Mouse (Mus musculus) mesoderm, embryonic 11.5 days (tissue): ENCODE results near the gene Kpna4.
"Not testable (repeated sequence)": the region's sequence is repeated elsewhere in the genome, so short reads cannot be mapped to it uniquely, and the experiment has no call there.

Experiments used
- DNase-seq: peaks from one replicate; pipeline ENCODE4 v3.0.0-alpha.2; 2012; ENCODE audit warnings: low read depth, low spot score

The Kpna4 gene

GRCm38 (mm10) chr3:69109079-69109478 is 17.8 kb downstream of the Kpna4 start:
- no peak for DNase-seq

GRCm38 (mm10) chr3:69094456-69094855 is 32.5 kb downstream of the Kpna4 start:
- DNase-seq = no peak

GRCm38 (mm10) chr3:69064005-69064404 is 62.9 kb downstream of the Kpna4 start:
- DNase-seq = peak; percentile 24

GRCm38 (mm10) chr3:69062764-69063163 is 64.1 kb downstream of the Kpna4 start:
- DNase-seq = no peak

GRCm38 (mm10) chr3:69060672-69061071 is 66.2 kb downstream of the Kpna4 start:
- no peak for DNase-seq

- DNase-seq = no peak
Measured at GRCm38 (mm10) chr3:69055871-69056270, 71.0 kb downstream of the Kpna4 start.

- DNase-seq = no peak
Measured at GRCm38 (mm10) chr3:69054760-69055432, 72.0 kb downstream of the Kpna4 start.

- DNase-seq = no peak
Measured at GRCm38 (mm10) chr3:69051894-69052293, 75.0 kb downstream of the Kpna4 start.

GRCm38 (mm10) chr3:69049011-69049410 is 77.9 kb downstream of the Kpna4 start:
- DNase-seq = no peak

GRCm38 (mm10) chr3:69047684-69048083 is 79.2 kb downstream of the Kpna4 start:
- no peak for DNase-seq

GRCm38 (mm10) chr3:69046509-69046908 is 80.4 kb downstream of the Kpna4 start:
- no peak for DNase-seq

GRCm38 (mm10) chr3:69045750-69046149 is 81.2 kb downstream of the Kpna4 start:
- DNase-seq = no peak

GRCm38 (mm10) chr3:69045400-69045703 is 81.6 kb downstream of the Kpna4 start:
- no peak for DNase-seq

- peak; percentile 98 for DNase-seq
Measured at GRCm38 (mm10) chr3:69044645-69045399, 82.1 kb downstream of the Kpna4 start, which contains the start of gene Trim59. Gene Trim59 (minus strand): TSS chr3:69044755.

- peak; percentile 67 for DNase-seq
Measured at GRCm38 (mm10) chr3:69044167-69044591, 82.7 kb downstream of the Kpna4 start.

- no peak for DNase-seq
Measured at GRCm38 (mm10) chr3:69041298-69041697, 85.6 kb downstream of the Kpna4 start.

- no peak for DNase-seq
Measured at GRCm38 (mm10) chr3:69040105-69040504, 86.8 kb downstream of the Kpna4 start.

- no peak for DNase-seq
Measured at GRCm38 (mm10) chr3:69026133-69026783, 100.7 kb downstream of the Kpna4 start.

GRCm38 (mm10) chr3:69020764-69021163 is 106.1 kb downstream of the Kpna4 start:
- no peak for DNase-seq

- DNase-seq = peak; percentile 22
Measured at GRCm38 (mm10) chr3:69020285-69020684, 106.6 kb downstream of the Kpna4 start.

GRCm38 (mm10) chr3:69018635-69019034 is 108.3 kb downstream of the Kpna4 start:
- DNase-seq = not testable (repeated sequence)

- no peak for DNase-seq
Measured at GRCm38 (mm10) chr3:69017181-69017580, 109.7 kb downstream of the Kpna4 start.
